Mouse (Mus musculus): ENCODE data around the gene Rab32.

Gene Rab32

DNA sequence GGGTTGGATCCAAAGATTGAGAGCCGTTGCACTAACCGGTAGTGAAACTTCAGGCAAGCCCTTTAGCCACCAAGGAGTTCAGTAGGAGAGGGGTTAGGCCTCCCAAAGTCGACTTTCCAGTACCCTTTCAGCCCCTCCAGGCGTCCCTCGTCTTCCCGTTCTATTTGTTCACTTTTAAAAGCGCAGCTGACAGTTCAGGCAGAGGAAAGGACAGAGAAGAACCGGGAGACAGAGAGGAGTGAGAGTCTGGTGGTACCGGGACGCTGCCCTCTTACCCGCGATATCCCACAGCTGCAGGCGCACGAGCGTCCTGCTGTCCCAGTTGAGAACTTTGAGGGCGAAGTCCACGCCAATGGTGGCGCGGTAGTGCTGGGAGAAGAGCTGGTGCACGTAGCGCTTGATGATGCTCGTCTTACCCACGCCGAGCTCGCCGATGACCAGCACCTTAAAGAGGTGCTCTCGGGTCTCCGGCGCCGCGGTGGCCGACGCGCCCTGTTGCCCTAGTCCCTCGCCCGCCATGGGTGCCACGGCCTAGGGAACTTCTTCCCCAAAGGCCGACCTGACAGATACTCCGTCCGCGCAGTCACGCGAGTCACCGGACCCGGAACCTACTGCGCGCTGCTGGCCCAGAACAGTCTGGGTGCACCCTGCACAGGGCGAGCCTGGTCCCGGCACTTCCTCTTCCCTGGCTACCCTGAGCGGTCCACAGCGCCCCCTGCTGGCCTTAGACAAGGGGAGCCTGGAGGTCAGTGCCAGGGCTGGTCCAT is at the start of gene Rab32:
Gene Rab32, minus strand, starts transcription at position 696 of the 767 bp plus-strand sequence.
- under 1% methylated on average over 51 of the region's 51 CpGs for WGBS

DNA sequence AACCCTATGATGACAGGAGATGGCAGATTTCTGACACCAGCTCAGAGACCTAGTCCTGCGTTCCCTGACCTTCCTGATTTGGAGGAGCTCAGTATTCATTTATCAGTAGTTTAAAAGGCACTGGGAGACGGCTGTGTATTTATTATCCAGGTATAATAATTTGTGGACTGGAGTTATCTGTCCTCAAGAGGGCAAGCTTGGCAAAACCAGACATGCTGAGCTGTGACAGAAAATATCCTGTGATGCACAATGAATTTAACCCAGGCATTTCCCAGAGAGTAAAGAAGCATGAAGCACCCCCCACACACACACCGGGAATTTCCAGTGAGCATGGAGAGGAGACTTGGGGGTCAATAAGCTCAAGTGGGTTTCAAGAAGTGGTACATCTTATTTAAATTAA is 42.7 kb upstream of the Rab32 start:
- WGBS = 84% methylated on average over 3 of the region's 3 CpGs

GRCm38 (mm10) chr10:10597495-10597894 is 39.4 kb upstream of the Rab32 start:
- WGBS = 70% methylated on average over 2 of the region's 2 CpGs

GRCm38 (mm10) chr10:10580811-10581210 is 22.7 kb upstream of the Rab32 start:
- whole genome bisulfite sequencing = 76% methylated on average over 3 of the region's 3 CpGs

GRCm38 (mm10) chr10:10579821-10580220 is 21.8 kb upstream of the Rab32 start:
- WGBS = 79% methylated on average over 1 of the region's 1 CpGs

DNA sequence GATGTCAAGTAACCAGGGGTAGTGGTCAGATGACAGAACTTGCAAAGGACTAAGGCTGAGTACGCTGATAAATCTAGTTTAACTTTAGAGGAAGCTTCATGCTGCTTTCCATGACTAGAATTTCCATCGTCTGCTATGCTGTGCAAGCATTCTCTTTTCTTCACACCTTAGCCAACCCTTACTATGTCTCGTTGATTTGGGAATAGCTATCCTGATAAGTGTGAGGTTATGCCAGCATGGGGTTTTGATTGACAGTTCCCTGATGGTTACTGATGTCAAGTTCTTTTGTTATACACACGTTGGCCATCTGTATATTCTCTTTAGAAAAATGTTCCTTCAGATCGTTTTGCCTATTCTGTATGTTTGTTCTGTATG is 259 bp upstream of the Rab32 start:
- 30% methylated on average over 5 of the region's 5 CpGs for WGBS

- whole genome bisulfite sequencing = 10% methylated on average over 8 of the region's 8 CpGs
Measured at GRCm38 (mm10) chr10:10557085-10557484, 980 bp downstream of the Rab32 start.

GRCm38 (mm10) chr10:10555676-10556075 is 2.4 kb downstream of the Rab32 start:
- WGBS = 84% methylated on average over 3 of the region's 3 CpGs

DNA sequence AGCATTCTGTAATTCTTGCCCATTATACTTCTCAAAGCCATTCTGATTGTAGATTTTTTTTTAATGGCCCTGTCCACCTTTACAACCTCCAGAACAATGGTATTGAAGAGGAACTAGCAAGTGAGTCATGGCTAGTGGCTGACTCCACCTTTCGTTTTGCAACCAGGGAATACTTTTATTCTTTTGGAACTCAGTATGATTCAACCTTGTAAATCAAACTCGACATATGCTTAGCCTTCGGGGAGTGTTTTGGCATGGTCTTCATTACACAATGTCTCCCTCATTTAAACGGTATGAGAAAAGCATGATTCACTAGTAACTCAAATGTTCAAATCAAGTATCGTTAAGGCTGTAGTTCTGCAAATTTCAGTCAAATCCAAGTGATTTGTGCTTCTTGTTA is 2.8 kb downstream of the Rab32 start:
- 56% methylated on average over 5 of the region's 5 CpGs for WGBS

GRCm38 (mm10) chr10:10550134-10550533 is 7.9 kb downstream of the Rab32 start:
- WGBS = 63% methylated on average over 1 of the region's 1 CpGs

DNA sequence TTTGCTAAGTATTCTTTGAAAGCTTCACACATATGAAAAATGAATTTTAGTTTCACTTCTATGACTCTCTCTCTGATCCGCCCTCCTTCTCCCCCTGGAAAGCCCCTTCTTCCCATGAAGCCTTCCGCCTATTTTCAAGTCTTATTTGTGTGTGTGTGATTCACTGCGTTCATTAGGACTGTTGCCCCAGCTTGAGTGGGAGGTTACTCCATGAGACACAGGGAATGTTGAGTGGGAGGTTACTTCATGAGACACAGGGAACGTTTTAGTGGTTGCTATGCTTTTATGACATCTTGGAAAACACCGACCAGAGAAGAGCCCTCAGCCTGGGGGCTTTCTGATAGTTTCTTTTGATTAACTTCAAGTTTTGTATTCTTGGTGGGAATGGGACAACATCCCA is 11.4 kb downstream of the Rab32 start:
- WGBS = 41% methylated on average over 5 of the region's 5 CpGs

DNA sequence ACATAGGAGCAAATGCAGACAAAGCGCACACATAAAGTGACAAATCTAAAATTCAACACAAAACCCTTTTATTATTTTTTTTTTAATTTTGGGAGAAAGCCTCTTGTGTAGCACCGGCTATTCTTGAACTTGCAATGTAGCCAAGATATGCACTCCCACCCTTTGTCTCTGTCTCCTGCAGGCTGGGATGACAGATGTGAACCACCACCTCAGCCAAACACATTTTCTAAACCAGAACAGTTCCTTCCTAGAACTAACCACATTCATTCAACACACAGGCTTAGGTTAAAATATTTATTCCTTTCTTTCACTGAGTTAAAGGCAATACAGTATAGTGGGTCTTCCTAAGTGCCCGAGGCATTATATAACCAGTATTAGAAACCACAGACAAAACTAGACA is 13.1 kb downstream of the Rab32 start:
- 66% methylated on average over 3 of the region's 3 CpGs for WGBS
